Mouse (Mus musculus) lung, postnatal 10 days (tissue): ENCODE data around the gene Amtn.
"Not testable (repeated sequence)": the region's sequence is repeated elsewhere in the genome, so short reads cannot be mapped to it uniquely, and the experiment has no call there.

Experiments
- DNase-seq: peaks from one replicate; pipeline ENCODE4 v3.0.0; 2021

Amtn gene

DNA sequence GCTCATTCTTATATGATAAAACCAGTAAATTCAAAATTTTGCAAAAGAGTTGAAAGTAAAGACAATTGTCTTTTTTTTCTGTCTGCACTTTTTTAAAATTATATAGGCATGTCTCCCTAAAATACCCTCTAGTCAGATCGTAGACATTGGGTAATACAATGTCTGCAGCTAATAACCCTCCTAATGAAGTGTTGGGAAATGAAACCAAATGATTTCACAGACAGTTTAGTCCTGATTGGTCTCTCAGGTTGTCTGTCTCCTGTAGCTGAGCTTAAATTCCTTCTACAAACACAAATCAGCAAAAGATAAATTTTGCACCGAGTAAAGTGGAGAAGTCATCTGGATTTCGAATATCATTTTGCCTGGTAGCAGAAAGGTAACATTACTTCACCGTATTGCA, at the start of gene Amtn:
Amtn (plus strand) TSS at position 301 of the 400 bp plus-strand sequence.
- no peak for DNase-seq

DNA sequence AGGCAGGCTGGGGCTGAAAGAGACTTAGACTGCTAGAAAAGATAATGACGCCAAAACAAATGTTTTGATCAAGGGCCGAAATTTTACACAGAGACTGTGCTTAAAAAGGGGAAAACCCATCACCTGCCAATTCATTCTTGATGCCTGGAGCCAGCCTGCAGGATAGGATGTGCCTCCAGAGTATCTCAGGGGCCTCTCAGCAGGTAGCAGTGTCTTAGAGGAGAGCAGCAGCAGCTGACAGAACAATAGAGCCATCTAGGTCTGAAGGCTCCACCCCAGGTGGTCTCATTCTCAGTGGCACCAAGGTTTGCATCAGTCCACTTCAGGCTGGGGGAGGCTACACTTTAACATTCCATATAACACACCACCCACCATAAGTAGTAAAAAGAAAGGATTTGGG, 27.4 kb upstream of the Amtn start:
- not testable (repeated sequence) for DNase-seq

DNA sequence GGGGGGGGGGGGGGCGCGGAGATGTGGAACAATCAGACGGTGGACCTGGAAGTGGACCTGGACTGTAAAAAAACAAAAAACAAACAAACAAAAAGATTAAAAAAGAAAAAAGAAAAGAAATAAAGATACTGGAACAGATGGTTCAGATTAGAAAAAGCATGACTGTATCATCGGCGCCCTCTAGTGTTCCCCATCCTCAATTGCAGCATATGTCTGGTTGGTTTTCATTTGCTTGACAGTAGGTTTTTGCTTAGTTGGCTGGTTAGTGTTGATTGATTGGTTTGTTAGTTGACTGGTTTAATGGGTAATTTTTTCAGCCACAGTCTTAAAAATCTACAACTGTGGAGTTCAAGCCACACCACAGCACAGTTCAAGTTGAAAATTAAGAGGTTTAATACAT, 11.1 kb upstream of the Amtn start:
- peak; percentile 3 for DNase-seq

DNA sequence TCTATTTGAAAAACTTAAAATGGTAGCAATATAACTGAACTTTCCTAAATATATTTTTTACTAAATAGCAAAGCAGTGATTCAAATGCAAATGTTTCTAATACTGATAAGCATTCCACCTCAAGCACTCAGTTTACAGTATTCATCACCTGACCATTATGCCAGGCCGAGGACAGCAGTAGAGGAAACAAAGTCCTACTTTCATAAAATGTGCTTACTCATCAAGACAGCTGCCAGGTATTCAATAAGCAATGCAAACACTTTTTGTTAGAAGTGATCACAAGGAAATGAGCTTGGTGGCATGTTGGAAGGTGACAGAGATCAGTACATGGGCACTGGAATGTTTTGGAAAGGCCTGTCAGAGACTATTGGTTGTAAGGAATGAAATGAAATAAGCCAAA, 9.0 kb upstream of the Amtn start:
- DNase-seq: no peak

DNA sequence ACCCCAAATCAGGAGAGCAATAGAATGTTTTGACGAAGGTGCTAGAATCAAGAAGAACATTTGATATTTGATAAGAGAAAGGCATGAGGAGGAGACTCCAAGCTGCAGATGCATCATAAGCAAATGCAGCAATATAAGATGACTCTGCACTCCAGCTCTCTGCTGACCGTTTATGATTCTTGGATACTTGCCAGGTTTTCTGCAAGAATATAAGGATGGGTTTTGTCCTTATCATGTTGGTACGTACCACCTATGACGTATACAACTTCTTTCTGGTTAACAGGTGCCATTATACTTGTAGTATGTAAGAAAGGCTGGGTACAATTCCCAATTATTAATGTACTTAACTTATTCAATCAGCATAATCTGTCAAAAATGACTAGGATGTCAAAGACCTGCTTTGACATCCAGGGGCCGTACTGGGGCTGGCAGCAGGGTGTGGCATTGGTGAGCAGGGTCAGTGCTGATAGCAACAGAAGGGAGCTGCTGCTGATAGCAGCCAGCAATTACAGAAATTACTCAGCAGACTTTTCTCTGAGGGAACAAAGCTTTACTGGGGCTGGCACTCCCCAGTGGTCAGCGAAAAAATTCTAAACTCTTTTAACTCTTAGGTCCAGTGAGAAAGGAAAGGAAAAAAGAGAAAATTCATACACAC, 5.2 kb upstream of the Amtn start:
- DNase-seq: no peak

DNA sequence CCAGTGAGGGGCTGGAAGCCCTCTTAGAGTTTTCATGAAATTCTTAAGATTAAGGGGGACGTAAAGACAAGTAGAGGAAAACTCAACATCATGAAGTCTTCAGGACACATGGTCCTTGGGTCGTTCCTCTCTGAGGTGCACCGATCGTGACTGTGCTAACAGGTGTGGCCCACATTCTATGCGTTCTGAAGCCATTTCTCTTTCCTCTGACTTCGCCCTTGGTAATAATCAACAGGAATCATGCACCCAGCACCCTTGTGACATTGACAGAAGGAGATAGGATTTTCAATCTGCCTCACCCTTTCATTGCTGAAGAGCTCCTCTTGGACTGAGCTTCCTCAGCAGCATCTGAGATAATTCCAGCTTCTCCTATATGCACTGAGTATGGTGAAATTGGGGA, 3.3 kb upstream of the Amtn start:
- DNase-seq: no peak

DNA sequence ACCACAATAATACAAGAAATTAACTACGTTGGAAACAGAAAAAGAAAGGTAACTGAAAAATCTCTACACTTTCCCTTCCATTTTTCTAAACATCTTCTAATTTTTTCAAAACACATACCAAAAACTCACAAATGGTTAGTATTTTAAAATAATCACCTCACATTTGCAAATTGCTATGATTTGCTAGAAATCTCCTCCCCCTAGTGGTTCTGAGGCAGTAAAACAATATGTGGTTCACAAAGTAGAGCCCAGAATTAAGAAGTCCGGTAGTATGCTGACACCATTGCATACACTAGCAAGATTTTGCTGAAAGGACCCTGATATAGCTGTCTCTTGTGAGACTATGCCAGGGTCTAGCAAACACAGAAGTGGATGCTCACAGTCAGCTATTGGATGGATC, 16.1 kb downstream of the Amtn start:
- DNase-seq: not testable (repeated sequence)

DNA sequence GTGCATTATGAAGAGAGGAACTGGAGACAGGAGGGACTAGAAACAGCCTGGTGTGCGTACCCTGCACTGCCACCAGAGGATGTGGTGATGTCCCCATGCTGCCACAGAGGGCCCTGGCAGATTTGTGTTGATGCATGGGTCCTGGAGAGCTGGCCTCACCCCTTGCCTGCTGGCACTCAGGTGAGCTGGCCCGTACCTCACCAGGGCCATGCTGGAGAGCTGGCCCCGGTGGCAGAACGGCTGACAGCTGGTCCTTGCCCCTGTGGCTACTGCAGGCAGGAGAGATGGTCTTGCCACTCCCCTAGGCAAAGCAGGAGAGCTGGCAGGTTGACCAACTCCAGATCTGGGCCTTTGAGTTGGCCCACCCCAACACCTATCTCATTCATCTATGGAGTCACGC, 22.7 kb downstream of the Amtn start:
- no peak for DNase-seq

DNA sequence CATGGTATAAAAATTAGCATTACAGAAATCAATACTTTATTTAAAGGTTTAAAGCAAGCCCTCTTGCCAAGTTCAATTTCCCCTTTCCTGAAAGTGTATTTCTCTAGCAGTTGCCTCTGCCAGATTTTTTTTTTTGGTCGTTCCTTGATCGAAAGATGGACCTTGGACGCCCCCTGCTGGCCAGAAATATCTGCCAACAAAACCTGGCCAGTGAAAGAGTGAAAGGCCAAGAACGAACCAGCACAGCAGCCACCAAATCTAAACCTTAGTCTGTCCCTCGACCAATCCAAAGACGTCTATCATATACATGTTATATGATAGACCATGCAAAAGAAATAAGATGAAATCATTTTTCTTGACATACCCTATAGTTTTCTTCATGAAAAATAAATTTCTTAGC, 23.9 kb downstream of the Amtn start:
- DNase-seq: peak; percentile 70

DNA sequence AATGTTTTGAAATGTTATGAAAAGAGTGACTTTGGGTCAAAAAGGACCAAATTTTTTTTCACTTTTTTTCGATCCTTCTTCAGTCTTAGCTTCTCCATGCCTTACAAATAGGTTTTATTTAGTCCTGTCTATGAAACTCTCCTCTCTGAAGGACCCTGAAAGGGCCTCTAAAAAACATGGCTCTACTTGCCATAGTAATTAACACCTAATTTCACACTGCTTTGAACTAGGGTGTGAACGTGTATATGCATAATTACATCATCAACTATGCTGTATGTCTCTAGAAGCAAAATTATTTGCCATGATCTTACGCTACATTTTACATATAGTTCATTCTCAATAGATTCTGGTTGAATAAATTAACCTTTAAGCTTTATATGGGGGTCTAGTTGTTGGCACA, 25.6 kb downstream of the Amtn start:
- no peak for DNase-seq

DNA sequence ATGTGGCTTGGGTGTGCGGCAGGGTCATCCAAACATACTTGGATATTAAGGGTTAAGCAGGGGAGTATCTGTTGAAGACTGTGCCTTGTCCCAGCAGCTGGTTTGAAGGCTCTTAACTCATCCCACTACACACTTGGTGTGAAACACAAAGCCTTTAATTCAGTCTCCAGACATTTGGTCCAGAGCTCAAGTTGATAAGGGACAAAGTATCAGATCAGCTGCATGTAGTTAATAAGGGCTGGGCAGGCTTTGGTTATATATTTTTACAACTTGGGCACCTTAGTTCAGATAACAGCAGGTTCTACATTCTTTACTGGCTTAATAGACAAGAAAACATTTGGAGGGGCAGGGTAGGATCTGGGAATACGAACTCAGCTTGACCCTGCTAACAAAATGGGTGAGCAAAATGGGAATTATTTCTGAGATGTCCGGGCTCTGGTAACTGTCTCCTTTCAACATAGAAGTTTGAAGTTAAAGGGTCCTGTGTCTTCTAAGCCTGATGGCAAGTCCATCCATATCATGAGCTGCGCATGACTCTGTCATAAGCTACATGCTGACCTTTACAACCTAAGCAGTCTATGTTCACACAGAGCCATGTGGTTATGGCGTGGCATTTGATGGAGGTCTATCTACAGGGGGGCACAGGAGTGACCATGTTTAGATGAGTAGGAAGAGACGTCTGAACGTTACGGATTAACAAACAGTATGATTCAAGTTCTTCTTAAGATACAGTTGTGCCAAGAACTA, 44.6 kb downstream of the Amtn start:
- DNase-seq: no peak

DNA sequence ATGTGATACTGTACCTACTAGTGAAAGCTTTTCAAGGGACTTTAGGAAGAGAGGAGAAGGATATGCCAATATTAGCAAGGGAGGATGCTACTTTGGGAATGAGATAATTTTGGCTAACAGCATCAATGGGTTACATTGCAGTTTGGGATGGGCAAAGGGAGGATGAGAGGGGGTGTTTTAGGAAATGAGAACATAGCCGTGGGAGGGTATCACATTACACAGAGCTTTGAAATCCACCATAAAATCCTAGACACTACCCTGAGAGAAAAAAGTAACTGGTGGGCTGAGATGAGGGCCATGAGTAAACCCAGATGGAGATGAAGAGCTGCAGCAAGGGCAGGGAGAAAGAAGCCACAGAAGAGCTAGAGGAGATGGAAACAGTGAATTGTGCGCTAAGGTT, 49.0 kb downstream of the Amtn start:
- not testable (repeated sequence) for DNase-seq

DNA sequence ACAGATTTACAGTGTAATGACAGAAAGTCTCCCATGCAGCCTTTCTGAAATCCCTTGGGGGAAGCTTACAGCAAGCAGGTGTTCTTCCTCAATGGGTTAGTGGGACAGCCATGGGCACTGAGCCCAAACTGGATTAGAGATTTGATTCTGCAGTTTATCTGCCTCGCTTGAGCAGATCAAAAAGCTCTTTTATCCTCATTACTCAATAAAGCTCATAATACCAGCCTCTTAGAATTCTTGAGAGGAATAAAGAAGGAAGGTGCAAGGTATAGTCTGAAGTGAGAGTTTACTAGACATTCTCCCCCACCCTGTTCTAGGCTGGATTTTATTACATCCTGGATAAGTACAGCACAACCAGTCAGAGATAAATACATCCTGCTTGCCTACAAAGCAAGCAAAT, 50.8 kb downstream of the Amtn start:
- DNase-seq: no peak
